Mouse (Mus musculus): ENCODE data around the gene Rnf166.

DNA sequence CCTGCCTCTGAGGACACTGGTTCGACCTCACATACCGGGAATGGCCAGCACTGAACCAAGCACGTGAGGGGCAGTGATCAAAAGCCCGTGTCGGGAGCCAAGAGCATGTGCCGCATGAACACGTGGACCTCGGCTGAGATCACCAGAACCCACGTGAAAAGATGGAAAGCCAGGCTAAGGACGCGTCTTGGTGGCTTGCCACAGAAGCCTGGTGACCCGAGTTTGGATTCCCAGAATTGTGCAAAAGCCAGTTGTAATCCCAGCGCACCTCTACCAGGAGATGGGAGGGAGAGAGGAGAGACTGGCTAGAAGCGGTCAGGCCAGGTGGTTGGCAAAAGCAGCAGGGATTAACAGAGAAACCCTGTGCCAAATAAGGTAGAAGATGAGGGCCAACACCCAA is 39.8 kb upstream of the Rnf166 start:
- TF ChIP-seq PAX5 (IDR thresholded peaks at IDR 0.05; ENCODE audit: low read length) = no peak
- no peak for TF ChIP-seq JUN (IDR thresholded peaks at IDR 0.05; ENCODE audit: insufficient read depth, low read depth, low read length)
- TF ChIP-seq ZC3H11A (IDR thresholded peaks at IDR 0.05; ENCODE audit: low read depth, low read length) = no peak

Data from CH12.LX (cell line).